9 mouse cellular contexts compared by ENCODE assay signal in genomic region chr9:72652961-72653360, GRCm38 (mm10). TPM values are rescaled to one million over a fixed set of nuclear protein-coding genes. Genes with fewer than 3 reads are reported as not detected.
DNase-seq lines count a peak whose midpoint lies in the region; ATAC-seq and TF ChIP-seq lines count a peak whose summit lies in the region.
"Had no signal": no experiment of that assay in that cellular context is flagged by ENCODE, and none has a peak within 500 bp of the region (broad histone marks: within the 10 kb centered on the region; RNA-seq: fewer than 3 reads in every experiment).

No protein-coding gene starts in this region.

- no peak overlapping the region for H3K4me2 ChIP-seq in midbrain, embryonic 15.5 days
- no peak overlapping the region for H3K4me2 ChIP-seq in forebrain, embryonic 15.5 days (replicated peaks)
- no peak overlapping the region for H3K4me2 ChIP-seq in hindbrain, embryonic 13.5 days
- H3K4me2 ChIP-seq in midbrain, postnatal 0 days (ENCODE audit: low read depth, low read length, poor library complexity, severe bottlenecking), result no peak overlapping the region

- 32% methylated on average over 8 of the region's 8 CpGs for WGBS in midbrain, embryonic 10.5 days
- 8% methylated on average over 8 of the region's 8 CpGs for WGBS in midbrain, embryonic 15.5 days
- WGBS in forebrain, embryonic 15.5 days, result 9% methylated on average over 8 of the region's 8 CpGs
- 34% methylated on average over 8 of the region's 8 CpGs for WGBS in hindbrain, embryonic 13.5 days
- WGBS in midbrain, postnatal 0 days, result 17% methylated on average over 8 of the region's 8 CpGs

- peak overlapping the region; percentile 75 for H3K27ac ChIP-seq in midbrain, embryonic 10.5 days (replicated peaks)
- no peak overlapping the region for H3K27ac ChIP-seq in midbrain, embryonic 15.5 days
- peak overlapping the region; percentile 27 for H3K27ac ChIP-seq in forebrain, embryonic 15.5 days (replicated peaks)
- peak overlapping the region; percentile 48; the same call in 1 of the 2 replicates for H3K27ac ChIP-seq in hindbrain, embryonic 13.5 days
- H3K27ac ChIP-seq in midbrain, postnatal 0 days (ENCODE audit: low read depth, low read length), result no peak overlapping the region
- H3K27ac ChIP-seq: liver, embryonic 14.5 days had no signal

- no peak for ATAC-seq in midbrain, embryonic 15.5 days (replicated peaks)
- ATAC-seq in forebrain, embryonic 15.5 days (replicated peaks), result no peak
- ATAC-seq in hindbrain, embryonic 13.5 days (ENCODE audit: low FRiP score), result no peak
- no peak for ATAC-seq in midbrain, postnatal 0 days (ENCODE audit: low FRiP score)
- no peak for ATAC-seq in activated CD4-positive, CD25-positive, alpha-beta regulatory T cell, adult 4 months

- H3K36me3 ChIP-seq in midbrain, embryonic 10.5 days, result no peaks in the 10 kb centered on the region
- no peaks in the 10 kb centered on the region for H3K36me3 ChIP-seq in midbrain, embryonic 15.5 days (replicated peaks)
- no peaks in the 10 kb centered on the region for H3K36me3 ChIP-seq in forebrain, embryonic 15.5 days
- no peaks in the 10 kb centered on the region for H3K36me3 ChIP-seq in hindbrain, embryonic 13.5 days
- no peaks in the 10 kb centered on the region for H3K36me3 ChIP-seq in midbrain, postnatal 0 days (ENCODE audit: insufficient read depth, low read length)

- H3K9me3 ChIP-seq in midbrain, embryonic 10.5 days (replicated peaks), result no peaks in the 10 kb centered on the region
- no peaks in the 10 kb centered on the region for H3K9me3 ChIP-seq in midbrain, embryonic 15.5 days
- no peaks in the 10 kb centered on the region for H3K9me3 ChIP-seq in forebrain, embryonic 15.5 days
- H3K9me3 ChIP-seq in hindbrain, embryonic 13.5 days, result no peaks in the 10 kb centered on the region
- no peaks in the 10 kb centered on the region for H3K9me3 ChIP-seq in midbrain, postnatal 0 days (ENCODE audit: low read length)

- no peaks in the 10 kb centered on the region for H3K27me3 ChIP-seq in midbrain, embryonic 10.5 days (ENCODE audit: low read depth, poor library complexity, severe bottlenecking)
- H3K27me3 ChIP-seq in midbrain, embryonic 15.5 days (replicated peaks), result no peaks in the 10 kb centered on the region
- H3K27me3 ChIP-seq in forebrain, embryonic 15.5 days, result no peaks in the 10 kb centered on the region
- H3K27me3 ChIP-seq in hindbrain, embryonic 13.5 days, result no peaks in the 10 kb centered on the region
- H3K27me3 ChIP-seq in midbrain, postnatal 0 days (ENCODE audit: insufficient read depth, low read length), result no peaks in the 10 kb centered on the region

- H3K4me3 ChIP-seq in midbrain, embryonic 10.5 days, result peak overlapping the region; percentile 2; the same call in 1 of the 2 replicates
- no peak overlapping the region for H3K4me3 ChIP-seq in midbrain, embryonic 15.5 days
- H3K4me3 ChIP-seq in forebrain, embryonic 15.5 days, result no peak overlapping the region
- no peak overlapping the region for H3K4me3 ChIP-seq in hindbrain, embryonic 13.5 days
- H3K4me3 ChIP-seq in midbrain, postnatal 0 days (ENCODE audit: low read depth, low read length), result no peak overlapping the region

- no peak for TF ChIP-seq CTCF in midbrain, postnatal 0 days (IDR thresholded peaks at IDR 0.05)

- DNase-seq in midbrain, embryonic 10.5 days (ENCODE audit: low spot score), result peak; percentile 51
- peak; percentile 10 for DNase-seq in midbrain, postnatal 0 days (ENCODE audit: low spot score)
- no peak for DNase-seq in cerebellum, adult 9-10 months
- no peak for DNase-seq in thymus, postnatal 25 days

- H3K4me1 ChIP-seq in midbrain, embryonic 10.5 days, result peaks cover 49% of the 10 kb centered on the region
- H3K4me1 ChIP-seq in midbrain, embryonic 15.5 days, result no peaks in the 10 kb centered on the region
- 0 out of 2 replicates have a peak, but pooled peaks cover 7% of the 10 kb centered on the region for H3K4me1 ChIP-seq in forebrain, embryonic 15.5 days
- peaks cover 17% of the 10 kb centered on the region for H3K4me1 ChIP-seq in hindbrain, embryonic 13.5 days (replicated peaks)
- H3K4me1 ChIP-seq in midbrain, postnatal 0 days (ENCODE audit: insufficient read depth, low read length), result no peaks in the 10 kb centered on the region

- H3K9ac ChIP-seq in midbrain, embryonic 15.5 days, result no peak overlapping the region
- no peak overlapping the region for H3K9ac ChIP-seq in forebrain, embryonic 15.5 days (replicated peaks)
- H3K9ac ChIP-seq in hindbrain, embryonic 13.5 days, result no peak overlapping the region
- no peak overlapping the region for H3K9ac ChIP-seq in midbrain, postnatal 0 days (replicated peaks; ENCODE audit: low read length, poor library complexity, severe bottlenecking)
- H3K9ac ChIP-seq: liver, embryonic 14.5 days had no signal

RNA-seq across cellular contexts. Expression of gene Nedd4, which starts 9.2 kb away (rescaled TPM):
- 605 and 682 TPM in 2 replicates for polyA plus RNA-seq in midbrain, embryonic 10.5 days (2016; fragmentation: Nextera tagmentation; extraction: Ambion mirVana)
- polyA plus RNA-seq in midbrain, embryonic 15.5 days (2015; fragmentation: Nextera tagmentation; extraction: Ambion mirVana), result 436 and 451 TPM in 2 replicates
- polyA plus RNA-seq in forebrain, embryonic 15.5 days (2015; fragmentation: Nextera tagmentation; extraction: Ambion mirVana), result 433 and 447 TPM in 2 replicates
- 514 and 518 TPM in 2 replicates for polyA plus RNA-seq in hindbrain, embryonic 13.5 days (2015; fragmentation: Nextera tagmentation; extraction: Ambion mirVana)
- total RNA-seq in midbrain, postnatal 0 days (2014; rRNA removed), result 432 and 533 TPM in 2 replicates
- polyA plus RNA-seq in midbrain, postnatal 0 days (2015; fragmentation: Nextera tagmentation; extraction: Ambion mirVana), result 276 and 321 TPM in 2 replicates
- 1 to 10 TPM; 1.2 to 1.3 TPM for polyA plus RNA-seq in activated CD4-positive, CD25-positive, alpha-beta regulatory T cell, adult 4 months (2017; shearing (Covaris generic))

Comparison
In these comparisons a context has a peak if more than half of its experiments do, and no peak if none do; other contexts are left out.
1. H3K27ac ChIP-seq: peak in midbrain, embryonic 10.5 days (single experiment), forebrain, embryonic 15.5 days (single experiment) and hindbrain, embryonic 13.5 days (single experiment); none in midbrain, embryonic 15.5 days (single experiment) and midbrain, postnatal 0 days (single experiment).
2. DNase-seq: peak in midbrain, embryonic 10.5 days (single experiment) and midbrain, postnatal 0 days (single experiment); none in cerebellum, adult 9-10 months (single experiment) and thymus, postnatal 25 days (single experiment).
3. RNA of gene Nedd4, which starts 9.2 kb away (polyA plus RNA-seq): 605 to 682 TPM in midbrain, embryonic 10.5 days, 514 to 518 TPM in hindbrain, embryonic 13.5 days, 436 to 451 TPM in midbrain, embryonic 15.5 days, 433 to 447 TPM in forebrain, embryonic 15.5 days and 276 to 321 TPM in midbrain, postnatal 0 days; 1.2 to 1.3 TPM in activated CD4-positive, CD25-positive, alpha-beta regulatory T cell, adult 4 months; every median in the first group is over 100 times any median in the second.